Mouse (Mus musculus) inflammation-experienced regulatory T-cells (primary cell): ENCODE data around the gene Reps1. TPM values are rescaled to one million over a fixed set of nuclear protein-coding genes. Genes with fewer than 3 reads are reported as not detected.

ENCODE experiments used
- polyA plus RNA-seq, 2 experiments: library from polyadenylated mRNA; unstranded; fragments of 100-300 nt; shearing (Covaris generic); gene quantifications; one replicate each; pipeline ENCODE4 v1.2.1; 2017

Reps1 gene
- 100 to 1,000 TPM; 104 to 172 TPM for polyA plus RNA-seq

GRCm38 (mm10) chr10:18055696-18056390 lies at the start of gene Reps1:
Gene Reps1, plus strand, starts transcription at chr10:18055861.

DNA sequence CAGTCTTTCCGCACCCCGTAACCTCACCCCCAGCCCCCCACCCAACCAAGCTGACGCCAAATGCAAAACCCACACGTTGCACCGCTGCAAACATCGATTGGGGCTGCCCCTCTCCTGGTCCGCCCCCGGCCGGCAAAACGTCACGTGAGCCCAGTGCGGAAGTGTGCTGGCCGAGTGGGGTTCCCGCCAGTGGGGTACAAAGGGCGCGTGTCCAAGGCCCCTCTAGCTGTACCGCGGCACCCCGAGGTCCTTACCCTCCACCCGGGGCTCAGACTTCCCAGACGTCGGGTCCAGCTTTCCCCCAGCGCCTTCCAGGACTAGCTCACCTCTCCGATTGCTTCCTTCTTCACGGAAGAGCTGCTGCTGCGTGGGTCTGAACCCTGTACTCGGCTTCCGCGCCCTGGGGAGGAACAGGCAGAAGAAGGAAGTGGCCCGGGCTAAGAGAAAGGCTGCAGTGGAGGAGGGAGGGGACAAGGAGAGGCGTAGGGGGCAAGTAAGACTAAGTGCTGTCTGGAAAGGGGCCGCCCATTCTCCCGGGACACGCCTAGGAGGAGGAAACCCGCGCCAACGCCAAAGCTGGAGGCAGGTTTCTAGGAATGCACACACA lies 32.8 kb upstream of the Reps1 start, which contains the start of gene Abracl:
TSS of gene Abracl (minus strand) at position 548 of the 607 bp plus-strand sequence.

Other genes starting within 250 kb of the Reps1 start
- 10 to 100 TPM; 80.5 to 94.0 TPM for gene Heca, start 107.8 kb upstream of the Reps1 start, polyA plus RNA-seq
- gene Abracl, start 32.6 kb upstream of the Reps1 start, polyA plus RNA-seq, result 100 to 1,000 TPM; 308 to 316 TPM
- 1 to 10 TPM in 1 of 2 experiments, under 1 TPM in 1; 0.88 to 1.6 TPM for gene Ect2l, start 155.0 kb downstream of the Reps1 start, polyA plus RNA-seq
- 10 to 100 TPM; 30.6 to 51.7 TPM for gene Ccdc28a, start 179.1 kb downstream of the Reps1 start, polyA plus RNA-seq